In genomic region chr13:59645491-59645890, GRCm38 (mm10) we compare ENCODE assay signal across 29 mouse cellular contexts. TPM values are rescaled to one million over a fixed set of nuclear protein-coding genes. Genes with fewer than 3 reads are reported as not detected.
"Had no signal": no experiment of that assay in that cellular context is flagged by ENCODE, and none has a peak within 500 bp of the region (broad histone marks: within the 10 kb centered on the region; RNA-seq: fewer than 3 reads in every experiment).

No protein-coding gene starts in this region.

- H3K36me3 ChIP-seq: stomach, embryonic 15.5 days had no signal

- H3K9me3 ChIP-seq: liver, embryonic 13.5 days; megakaryocyte, embryonic 14.5 days; midbrain, embryonic 10.5 days; midbrain, embryonic 13.5 days; neural tube, embryonic 13.5 days; stomach, embryonic 15.5 days had no signal

- H3K27me3 ChIP-seq: liver, embryonic 13.5 days; megakaryocyte, embryonic 14.5 days; midbrain, embryonic 13.5 days; neural tube, embryonic 13.5 days; stomach, embryonic 15.5 days had no signal

- H3K4me2 ChIP-seq: liver, embryonic 13.5 days; lung, embryonic 14.5 days; midbrain, embryonic 13.5 days; neural tube, embryonic 13.5 days; stomach, embryonic 15.5 days had no signal

- DNase-seq: kidney, adult 2 months; kidney, postnatal 36 days; layer of hippocampus, postnatal 36 days; liver, embryonic 13.5 days; liver, postnatal 0 days; lung, embryonic 14.5 days; retina, postnatal 1 day; right cerebral cortex, postnatal 25 days; spleen, adult 18-20 months; thymus, adult 18-20 months; thymus, postnatal 4 days had no signal

- H3K9ac ChIP-seq: liver, embryonic 13.5 days; liver, postnatal 0 days; lung, embryonic 14.5 days; midbrain, embryonic 13.5 days; neural tube, embryonic 13.5 days; stomach, embryonic 15.5 days had no signal

- ATAC-seq: liver, postnatal 0 days; midbrain, embryonic 13.5 days; midbrain, embryonic 16.5 days had no signal

- H3K4me1 ChIP-seq: neural tube, embryonic 13.5 days; stomach, embryonic 15.5 days had no signal

- H3K27ac ChIP-seq: kidney, postnatal 0 days; left cerebral cortex, adult 2 months; midbrain, embryonic 13.5 days; neural tube, embryonic 13.5 days; stomach, embryonic 15.5 days had no signal

- H3K4me3 ChIP-seq: left cerebral cortex, adult 2 months; liver, embryonic 13.5 days; megakaryocyte, embryonic 14.5 days; midbrain, embryonic 10.5 days; midbrain, embryonic 13.5 days; myocyte; neural tube, embryonic 13.5 days; stomach, embryonic 15.5 days had no signal

RNA-seq across cellular contexts. Expression of gene 4921517D22Rik, which starts 48.4 kb away (rescaled TPM):
- total RNA-seq: layer of hippocampus, adult 8-10 months; layer of hippocampus, postnatal 10 days; layer of hippocampus, postnatal 36 days; left cerebral cortex, adult 2 months; left cerebral cortex, postnatal 10 days; left cerebral cortex, postnatal 36 days; monocyte, adult 5-6 weeks had no signal
- polyA plus RNA-seq: kidney, adult 2 months; kidney, embryonic 14.5 days; kidney, postnatal 0 days; limb, embryonic 11.5 days; limb, embryonic 14.5 days; liver, embryonic 13.5 days; liver, postnatal 0 days; lung, embryonic 14.5 days; lung, postnatal 0 days; midbrain, embryonic 10.5 days; midbrain, embryonic 13.5 days; midbrain, embryonic 16.5 days; myocyte; neural tube, embryonic 13.5 days; stomach, embryonic 15.5 days had no signal
